Mouse (Mus musculus): ENCODE data around the gene Gnmt. TPM values are rescaled to one million over a fixed set of nuclear protein-coding genes. Genes with fewer than 3 reads are reported as not detected.

The Gnmt gene
- total RNA-seq, 2 experiments from 2014 or later, result 0.90 to 1.2 TPM

DNA sequence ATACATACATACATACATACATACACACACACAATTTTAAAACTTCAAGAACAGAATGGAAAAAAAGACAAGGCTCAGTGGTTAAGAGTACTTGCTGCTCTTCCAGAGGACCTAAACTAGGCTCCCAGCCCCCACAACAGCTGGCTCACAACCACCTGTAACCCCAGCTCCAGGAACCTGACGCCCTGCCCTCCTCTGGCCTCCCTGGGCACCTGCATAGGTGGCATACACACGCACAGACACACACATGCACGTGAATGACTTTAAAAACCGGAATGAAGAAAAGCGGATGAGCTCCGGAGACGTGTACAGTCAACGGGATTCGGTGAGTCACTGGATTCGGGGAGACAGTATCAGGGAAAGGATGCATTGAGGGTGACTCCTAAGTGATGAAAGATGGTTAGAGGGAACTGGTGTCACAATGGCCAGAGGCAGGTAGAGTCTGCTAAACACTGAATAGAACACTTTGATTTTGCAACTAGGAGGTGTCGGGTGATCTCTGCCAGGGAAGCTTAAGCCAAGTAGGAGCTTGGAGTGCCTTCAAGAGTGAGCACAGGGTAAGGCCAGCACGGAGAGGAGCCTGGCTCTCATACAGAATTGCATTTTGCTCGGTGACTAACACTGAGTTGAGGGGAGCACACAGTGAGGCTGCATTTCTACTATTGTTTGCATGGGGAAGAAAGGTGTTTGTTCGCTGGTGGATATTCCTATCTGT lies 22.4 kb downstream of the Gnmt start:
- no peak for TF ChIP-seq CTCF (conservative IDR thresholded peaks at IDR 0.05)
- no peak for DNase-seq (ENCODE audit: low spot score in 2 of 2)
- no peak overlapping the region for H3K27ac ChIP-seq

DNA sequence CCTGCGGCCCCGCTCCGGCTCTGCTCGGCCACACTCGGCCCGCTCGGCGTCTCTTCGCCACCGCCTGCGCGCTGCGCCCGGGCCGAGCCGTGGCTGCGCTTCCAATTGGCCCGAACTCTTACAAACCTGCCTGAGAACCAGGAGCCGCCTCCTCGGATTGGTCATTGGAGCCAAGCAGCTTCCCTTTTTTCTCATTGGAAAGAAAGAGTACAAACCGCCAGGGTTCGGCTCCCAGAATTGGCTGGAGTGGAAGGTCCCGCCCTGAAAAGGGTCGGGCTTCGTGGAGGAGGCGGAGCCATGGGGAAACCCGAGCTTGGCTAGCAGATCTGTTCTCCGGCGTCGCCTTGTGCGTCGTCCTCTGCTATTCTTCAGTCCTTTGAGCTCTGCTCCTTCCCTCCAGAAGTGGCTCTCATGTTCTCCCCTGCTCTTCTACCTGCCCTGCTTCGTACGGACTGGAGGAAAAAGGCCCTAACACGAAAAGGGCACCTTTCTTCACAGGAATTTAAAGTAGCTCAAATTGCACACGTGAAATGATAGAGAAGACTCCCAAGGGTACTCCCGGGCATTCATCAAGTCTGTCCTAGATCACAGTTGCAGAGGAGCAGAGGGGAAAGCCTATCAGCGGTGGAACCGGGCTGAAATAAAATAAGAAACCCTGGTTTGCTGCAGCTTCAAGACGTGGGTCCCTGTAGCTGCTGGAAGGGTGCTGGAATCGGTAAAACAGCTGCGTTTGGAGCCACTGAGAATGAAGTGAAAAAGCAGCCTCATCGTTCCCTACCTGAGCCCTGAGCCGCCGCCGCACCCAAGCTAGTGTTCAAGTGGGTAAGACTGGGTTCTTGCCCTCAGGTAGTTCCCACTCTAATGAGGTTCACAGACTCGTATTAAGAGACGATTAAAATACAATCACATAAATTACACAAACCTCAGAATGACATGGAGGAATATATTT lies 23.8 kb downstream of the Gnmt start, which contains the start of gene Ppp2r5d:
Ppp2r5d (minus strand) TSS at position 225 of the 949 bp plus-strand sequence.
- TF ChIP-seq CTCF (conservative IDR thresholded peaks at IDR 0.05), result peak; percentile 47
- DNase-seq (ENCODE audit: low spot score in 2 of 2), result peak; percentile 95 to 98
- peak within 1 kb of the TSS; percentile 95 for H3K27ac ChIP-seq
- peak within 1 kb of the TSS; percentile 93 for H3K4me3 ChIP-seq

More for the DNA sequence above, 22.4 kb downstream of the Gnmt start:
- no peak overlapping the region for H3K4me3 ChIP-seq

DNA sequence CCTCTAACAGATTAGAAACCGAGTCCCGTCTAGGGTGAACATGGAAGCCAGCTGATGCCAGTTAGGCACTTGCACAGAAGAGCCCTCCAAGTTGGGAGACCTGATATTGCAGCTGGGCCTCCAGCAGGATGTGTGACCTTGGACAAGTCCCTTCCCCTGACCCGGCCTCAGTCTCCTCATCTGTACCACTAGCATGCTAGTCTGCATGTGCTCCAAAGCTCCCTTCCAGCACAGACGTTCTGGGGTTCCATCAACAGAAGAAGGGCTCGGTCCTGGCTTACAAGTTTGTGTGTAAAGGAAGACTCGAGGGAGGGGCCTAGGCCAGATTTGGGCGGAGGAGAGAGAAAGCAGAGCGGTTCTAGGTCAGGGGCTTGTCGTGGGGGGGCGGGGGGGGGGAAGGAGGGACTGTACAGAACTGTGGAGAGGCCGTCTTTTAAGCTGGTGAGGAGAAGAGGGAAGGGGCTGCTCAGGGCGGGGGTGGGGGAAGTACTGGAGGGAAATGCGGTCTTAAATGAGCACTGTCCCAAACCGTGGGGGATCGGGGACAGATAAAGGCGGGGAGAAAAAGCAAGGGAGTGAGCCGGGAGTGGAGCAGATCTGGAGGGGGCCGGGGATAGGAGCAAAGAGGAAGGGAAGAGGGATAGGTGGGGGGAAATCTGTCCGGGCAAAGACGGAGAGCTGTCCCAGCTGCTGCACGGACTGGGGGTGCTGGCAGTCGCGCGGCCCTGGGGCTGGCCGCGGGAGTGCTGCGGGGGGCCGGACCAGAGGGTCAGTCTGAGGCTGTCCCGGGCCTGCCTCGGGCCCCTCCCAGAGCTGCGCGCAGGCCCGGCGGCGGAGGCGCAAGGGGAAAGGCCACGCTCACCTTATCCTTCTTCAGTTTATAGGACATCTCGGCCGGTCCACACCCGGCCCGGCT lies 24.7 kb downstream of the Gnmt start:
- no peak for TF ChIP-seq CTCF (conservative IDR thresholded peaks at IDR 0.05)
- Histone ChIP-seq H3K27ac (peak overlapping the region; percentile 95), H3K4me3 (peak overlapping the region; percentile 93)
- no peak for DNase-seq (ENCODE audit: low spot score in 2 of 2)

DNA sequence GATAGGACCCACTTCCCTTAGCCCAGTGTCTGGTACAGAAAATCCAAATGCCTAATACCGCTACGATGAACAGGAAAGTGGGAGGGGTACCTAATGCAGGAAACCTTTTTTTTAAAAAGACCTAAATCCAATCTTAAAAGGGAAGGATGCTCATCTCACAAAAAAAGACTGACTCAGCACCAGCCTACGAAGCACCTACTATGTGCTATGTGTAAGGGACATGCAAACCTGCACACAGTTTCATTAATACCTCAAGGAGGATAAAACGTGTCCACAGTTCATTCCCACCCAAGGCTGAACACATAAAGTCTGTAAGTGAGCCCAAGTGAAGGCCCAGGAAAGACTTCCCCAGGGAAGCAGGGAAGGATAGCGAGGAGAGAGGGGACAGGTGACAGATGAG lies 26.5 kb downstream of the Gnmt start:
- DNase-seq (ENCODE audit: low spot score in 2 of 2), result no peak
- Histone ChIP-seq H3K4me3 (peak overlapping the region; percentile 93), H3K27ac (peak overlapping the region; percentile 78)
- TF ChIP-seq CTCF (conservative IDR thresholded peaks at IDR 0.05), result no peak

DNA sequence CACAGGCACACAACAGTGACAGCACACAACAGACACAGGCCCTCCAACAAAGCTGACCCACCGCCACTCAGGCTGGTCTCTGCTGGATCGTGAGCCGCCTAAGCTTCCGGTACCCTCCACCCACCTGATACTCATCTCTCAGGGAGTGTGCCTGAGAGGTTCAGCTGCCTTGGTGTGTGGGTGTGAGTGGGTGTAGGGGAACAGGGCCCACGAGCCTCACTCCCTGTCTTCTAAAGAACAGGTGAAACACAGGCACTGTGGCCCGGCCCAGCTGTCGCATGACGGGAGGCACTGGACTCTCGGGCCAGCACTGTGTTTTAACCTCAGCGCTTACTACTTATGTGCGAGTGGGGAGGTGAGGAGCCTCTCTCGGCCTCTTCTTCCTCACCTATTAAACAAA lies 26.9 kb downstream of the Gnmt start:
- no peak for DNase-seq (ENCODE audit: low spot score in 2 of 2)
- H3K4me3 ChIP-seq, result peak overlapping the region; percentile 93
- H3K27ac ChIP-seq, result peak overlapping the region; percentile 78
- TF ChIP-seq CTCF (conservative IDR thresholded peaks at IDR 0.05), result no peak

DNA sequence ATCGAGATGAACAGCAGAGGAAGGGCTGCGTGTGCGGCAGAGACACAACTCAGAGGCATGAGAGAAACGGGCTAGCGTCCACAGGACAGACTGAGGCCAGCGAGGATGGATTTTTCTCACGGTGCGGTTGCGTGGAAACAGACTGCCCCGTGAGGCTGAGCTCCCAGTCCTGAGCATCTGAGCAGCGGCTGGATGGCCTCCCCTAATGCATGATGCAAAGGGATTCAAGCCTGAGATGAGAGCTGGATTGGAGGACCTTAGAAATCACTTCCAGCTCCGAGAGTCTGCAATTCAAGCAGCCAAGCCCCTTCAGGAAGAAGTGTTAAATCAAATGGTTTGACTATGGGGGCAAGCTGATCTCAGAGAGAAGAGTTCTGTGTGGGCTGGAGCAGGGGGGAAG lies 27.5 kb downstream of the Gnmt start:
- Histone ChIP-seq H3K4me3 (peak overlapping the region; percentile 93), H3K27ac (peak overlapping the region; percentile 78)
- no peak for TF ChIP-seq CTCF (conservative IDR thresholded peaks at IDR 0.05)
- no peak for DNase-seq (ENCODE audit: low spot score in 2 of 2)

DNA sequence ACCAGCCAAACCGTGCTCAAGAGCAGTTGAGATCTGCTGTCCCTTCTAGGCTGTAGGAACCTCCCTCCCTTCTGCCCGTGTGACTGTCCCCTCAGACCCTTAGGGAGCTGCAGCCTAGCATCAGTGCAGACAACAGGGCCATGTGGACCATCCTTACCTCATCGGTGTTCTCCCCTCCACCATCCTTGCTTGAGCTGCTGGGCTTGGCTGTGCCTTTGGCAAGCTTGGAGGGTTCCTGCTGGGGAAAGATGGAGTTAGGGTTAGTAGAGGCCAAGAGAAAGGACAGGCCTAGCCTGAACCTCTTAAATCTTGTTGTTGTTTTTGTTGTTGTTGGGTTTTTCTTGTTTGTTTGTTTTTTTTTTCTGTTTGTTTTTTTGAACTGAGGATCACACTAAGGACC lies 29.1 kb downstream of the Gnmt start:
- no peak for TF ChIP-seq CTCF (conservative IDR thresholded peaks at IDR 0.05)

DNA sequence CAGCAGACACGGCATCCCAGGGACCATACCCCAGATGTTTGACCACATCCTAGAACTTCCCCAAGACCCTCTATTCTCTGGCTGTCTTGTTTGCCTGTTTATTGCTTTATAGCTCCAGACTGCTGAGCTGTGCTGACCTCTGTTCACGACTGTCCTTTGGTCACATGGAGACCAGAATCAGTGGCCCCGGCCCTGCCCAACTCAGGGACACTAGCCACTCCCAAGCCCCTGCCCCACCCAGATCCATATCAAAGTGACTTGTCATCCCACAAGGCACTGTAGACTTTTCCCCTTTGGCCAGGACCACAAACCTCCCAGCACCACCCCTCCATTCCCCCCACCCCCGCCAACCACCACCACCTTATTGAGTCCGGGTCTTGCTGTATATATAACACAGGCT lies 29.7 kb downstream of the Gnmt start:
- no peak for TF ChIP-seq CTCF (conservative IDR thresholded peaks at IDR 0.05)
- H3K4me3 ChIP-seq, result no peak overlapping the region
- no peak for DNase-seq (ENCODE audit: low spot score in 2 of 2)

More for the DNA sequence above, 29.1 kb downstream of the Gnmt start:
- no peak for DNase-seq (ENCODE audit: low spot score in 2 of 2)
- H3K27ac ChIP-seq, result no peak overlapping the region
- no peak overlapping the region for H3K4me3 ChIP-seq

DNA sequence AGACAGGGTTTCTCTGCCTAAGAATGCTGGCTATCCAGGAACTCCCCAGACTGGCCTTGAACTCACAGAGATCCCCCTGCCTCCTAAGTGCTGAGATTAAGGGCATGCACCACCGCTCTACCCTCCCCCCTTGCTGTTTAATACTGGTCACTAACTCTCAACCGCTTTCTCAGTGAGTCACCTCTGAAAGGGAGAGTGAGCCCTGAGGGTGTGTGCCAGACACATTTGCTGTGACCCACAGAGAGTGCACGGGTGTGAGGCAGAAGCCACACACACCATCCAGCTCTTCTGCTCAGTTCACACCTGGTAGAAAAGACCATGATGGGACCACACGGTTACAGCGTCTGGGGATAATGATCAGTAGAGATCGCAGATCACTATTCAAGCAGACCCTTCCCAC lies 30.5 kb downstream of the Gnmt start:
- no peak overlapping the region for H3K27ac ChIP-seq
- no peak for DNase-seq (ENCODE audit: low spot score in 2 of 2)
- TF ChIP-seq CTCF (conservative IDR thresholded peaks at IDR 0.05), result no peak
- H3K4me3 ChIP-seq, result no peak overlapping the region

More for the DNA sequence above, 29.7 kb downstream of the Gnmt start:
- no peak overlapping the region for H3K27ac ChIP-seq

DNA sequence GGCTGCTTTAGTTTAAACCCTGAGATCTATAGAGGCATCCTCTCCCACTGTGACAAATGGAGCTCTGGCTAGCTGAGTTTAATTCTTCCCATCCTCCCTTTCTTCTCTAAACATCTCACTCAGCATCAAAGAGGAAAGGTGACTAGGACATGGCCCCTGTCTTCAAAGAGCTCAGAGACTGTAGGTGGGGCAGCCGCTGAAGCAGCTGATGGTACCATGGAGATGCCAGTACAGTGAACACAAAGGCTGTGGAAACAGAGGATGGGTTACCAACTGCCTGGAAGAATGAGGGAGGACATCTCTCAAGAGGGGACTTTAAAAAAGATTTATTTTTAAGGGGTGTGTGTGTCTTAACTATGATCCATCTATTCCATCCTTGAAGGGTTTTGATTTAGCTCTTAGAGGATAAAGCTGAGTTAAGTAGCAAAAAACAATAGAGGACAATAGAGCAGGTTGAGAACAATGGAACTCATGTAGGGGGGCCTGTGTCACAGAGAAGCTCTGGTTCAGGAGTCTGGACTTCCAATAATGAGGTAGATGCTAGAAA lies 34.4 kb downstream of the Gnmt start:
- DNase-seq (ENCODE audit: low spot score in 2 of 2), result no peak
- H3K4me3 ChIP-seq, result no peak overlapping the region
- TF ChIP-seq CTCF (conservative IDR thresholded peaks at IDR 0.05), result no peak
- H3K27ac ChIP-seq, result no peak overlapping the region

DNA sequence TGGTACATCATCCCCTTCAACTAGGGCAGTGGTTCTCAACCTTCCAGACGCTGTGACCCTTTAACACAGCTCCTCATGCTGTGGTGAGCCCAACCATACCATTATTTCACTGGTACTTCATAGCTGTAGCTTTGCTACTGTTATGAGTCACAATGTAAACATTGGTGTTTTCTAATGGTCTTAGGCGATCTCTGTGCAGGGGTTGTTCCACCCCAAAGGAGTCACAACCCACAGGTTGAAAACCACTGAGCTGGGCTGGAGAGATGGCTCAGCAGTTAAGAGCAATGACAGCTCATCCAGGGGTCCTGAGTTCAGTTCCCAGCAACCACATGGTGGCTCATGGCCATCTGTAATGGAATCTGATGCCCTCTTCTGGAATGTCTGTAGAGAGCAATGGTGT lies 37.6 kb downstream of the Gnmt start:
- DNase-seq (ENCODE audit: low spot score in 2 of 2), result no peak
- no peak overlapping the region for H3K4me3 ChIP-seq
- H3K27ac ChIP-seq, result no peak overlapping the region
- no peak for TF ChIP-seq CTCF (conservative IDR thresholded peaks at IDR 0.05)

DNA sequence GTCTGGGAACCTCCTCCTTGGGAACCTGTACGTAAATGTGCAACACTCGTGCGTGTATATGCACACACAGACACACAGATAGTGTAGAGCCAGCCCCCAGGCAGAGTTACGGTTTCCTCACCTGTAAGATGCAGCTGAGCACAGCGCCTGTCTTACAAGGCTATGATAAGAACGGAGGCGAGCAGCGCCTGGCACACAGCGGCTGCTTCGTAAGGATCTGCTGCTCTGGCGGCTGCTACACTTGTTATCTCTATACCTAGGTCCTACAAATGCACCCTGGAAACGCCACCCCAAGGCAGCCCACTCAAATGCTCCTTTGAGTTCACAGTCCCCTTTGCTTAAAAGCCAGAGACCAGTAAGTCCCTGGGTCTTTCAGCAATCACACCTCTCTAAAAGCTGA lies 38.3 kb downstream of the Gnmt start:
- Histone ChIP-seq H3K27ac (no peak overlapping the region), H3K4me3 (no peak overlapping the region)
- TF ChIP-seq CTCF (conservative IDR thresholded peaks at IDR 0.05), result no peak
- no peak for DNase-seq (ENCODE audit: low spot score in 2 of 2)

Measured in layer of hippocampus, adult 2 months (tissue).